Mouse (Mus musculus) thymus, postnatal 25 days (tissue): ENCODE results near the gene Mgmt.
A peak's percentile ranks its signal among the peaks of the same experiment; 100 is the strongest.

Source experiments
- DNase-seq: peaks from one replicate; pipeline ENCODE4 v3.0.0; 2022

Gene Mgmt

DNA sequence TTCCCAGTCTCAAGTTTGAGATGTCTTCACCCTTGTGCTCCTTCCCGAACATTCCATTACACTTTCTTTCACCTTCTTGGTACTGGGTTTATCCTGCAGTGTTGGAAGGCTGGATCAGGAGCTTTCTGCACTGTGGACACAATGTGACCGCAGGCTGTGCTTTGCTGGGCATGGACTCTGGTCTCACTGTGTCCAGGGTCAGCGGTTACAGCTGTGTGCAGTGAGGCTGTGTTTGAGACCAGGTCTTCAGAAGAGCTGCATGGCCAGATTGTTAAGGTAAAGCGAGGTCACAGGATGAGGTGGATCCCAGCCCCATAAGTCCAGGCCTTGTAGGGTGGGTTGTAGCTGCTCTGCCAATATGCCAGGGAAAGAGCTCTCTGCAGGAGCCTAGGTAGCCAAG lies 18.5 kb downstream of the Mgmt start:
- DNase-seq = no peak

DNA sequence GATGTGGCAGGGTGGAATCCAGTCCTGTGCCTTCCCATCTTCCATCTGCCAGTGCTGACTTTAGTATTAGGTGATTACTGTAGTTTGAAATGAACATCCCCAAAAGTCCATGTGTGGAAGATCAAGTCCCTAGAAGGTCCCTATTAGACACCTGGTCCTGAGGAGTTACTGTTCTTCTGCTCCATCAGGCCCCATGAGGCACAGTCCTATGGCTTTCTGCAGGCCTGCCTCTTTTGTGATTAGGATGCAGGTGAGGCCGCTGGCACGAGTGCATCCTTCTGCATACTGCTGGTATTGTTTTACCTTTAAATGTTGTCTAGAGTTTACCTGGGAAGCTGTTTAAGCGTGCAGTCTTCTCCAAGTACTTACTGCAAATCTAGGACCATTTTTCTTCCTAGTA lies 21.6 kb downstream of the Mgmt start:
- no peak for DNase-seq

- DNase-seq = no peak
These were observed 26.8 kb downstream of the Mgmt start for GRCm38 (mm10) chr7:136920976-136921755.

GRCm38 (mm10) chr7:136922230-136922629 lies 27.8 kb downstream of the Mgmt start:
- DNase-seq = no peak

DNA sequence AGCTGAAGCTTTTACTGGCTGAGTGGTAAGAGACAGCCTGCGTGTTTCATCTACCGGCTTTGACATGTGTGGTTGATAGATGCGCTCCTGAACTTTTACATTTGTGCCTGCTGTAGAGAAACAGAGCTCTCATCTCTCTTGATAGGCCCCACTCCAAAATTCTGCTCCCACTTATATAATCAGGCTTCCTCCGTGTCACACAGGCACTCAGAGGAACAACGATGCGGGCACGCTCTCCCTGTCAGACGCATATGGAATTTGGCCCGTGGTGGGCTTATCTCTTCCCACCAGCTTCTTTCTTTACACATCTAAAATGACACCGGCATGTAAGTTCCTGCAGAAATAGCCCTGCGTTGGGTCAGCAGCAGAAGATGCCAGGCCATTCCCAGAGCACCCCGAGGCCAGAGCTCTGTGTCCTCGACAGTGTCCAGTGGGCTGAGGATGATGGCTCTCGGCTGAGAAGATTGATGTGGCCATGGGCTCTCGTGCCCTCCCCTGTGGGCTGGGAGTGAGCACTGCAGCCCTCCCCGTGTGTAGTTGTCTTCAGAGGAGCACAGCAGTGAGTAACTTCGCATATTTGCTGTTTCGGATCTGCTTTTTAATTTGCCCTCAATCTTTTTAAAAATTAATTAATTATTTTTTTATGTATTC lies 30.3 kb downstream of the Mgmt start:
- no peak for DNase-seq

- DNase-seq = no peak
These were observed 31.8 kb downstream of the Mgmt start for GRCm38 (mm10) chr7:136926178-136926577.

DNA sequence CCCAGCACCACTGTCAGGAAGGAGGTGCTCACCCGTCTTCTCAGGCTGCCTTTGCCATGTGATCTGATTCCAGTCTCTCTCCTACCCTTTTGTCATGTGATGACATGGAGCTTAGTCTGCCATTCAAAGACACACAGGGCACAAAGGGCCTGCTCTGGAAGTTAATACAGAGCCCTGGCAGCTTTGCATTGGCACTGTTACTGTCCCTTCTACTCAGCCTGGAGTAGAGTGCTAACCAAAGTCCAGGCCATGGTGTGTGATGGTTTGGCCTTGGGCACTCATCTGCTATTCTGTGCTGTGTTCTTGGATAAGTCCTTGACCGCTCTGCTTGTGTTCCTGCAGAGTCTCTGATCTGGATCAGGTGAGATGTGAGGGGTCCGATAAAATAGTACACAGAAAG lies 36.0 kb downstream of the Mgmt start:
- DNase-seq = no peak

GRCm38 (mm10) chr7:136933367-136933766 lies 39.0 kb downstream of the Mgmt start:
- DNase-seq = no peak

- no peak for DNase-seq
These were observed 39.9 kb downstream of the Mgmt start for GRCm38 (mm10) chr7:136934336-136934735.

DNA sequence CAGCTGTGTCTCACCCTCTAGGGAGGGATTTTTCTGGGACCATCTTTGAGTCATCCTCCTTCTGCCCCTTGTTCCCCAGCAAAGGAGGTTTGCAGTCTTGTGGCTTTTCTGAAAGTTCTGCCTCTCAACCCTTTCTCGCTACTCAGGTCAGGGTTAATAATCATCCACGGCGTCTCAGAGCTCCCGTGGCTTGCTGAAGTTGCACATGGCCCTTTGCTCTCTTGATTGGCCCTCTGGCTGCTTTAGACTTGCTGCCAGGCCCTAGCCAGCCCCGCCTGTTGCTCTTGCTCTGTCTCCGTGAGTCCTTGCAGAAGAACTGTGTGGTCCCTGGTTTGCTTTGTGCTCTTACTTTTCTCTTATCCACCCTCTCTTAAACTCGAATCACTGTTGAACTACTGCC lies 40.4 kb downstream of the Mgmt start:
- DNase-seq = no peak

- no peak for DNase-seq
These were observed 44.0 kb downstream of the Mgmt start for GRCm38 (mm10) chr7:136938371-136938770.

DNA sequence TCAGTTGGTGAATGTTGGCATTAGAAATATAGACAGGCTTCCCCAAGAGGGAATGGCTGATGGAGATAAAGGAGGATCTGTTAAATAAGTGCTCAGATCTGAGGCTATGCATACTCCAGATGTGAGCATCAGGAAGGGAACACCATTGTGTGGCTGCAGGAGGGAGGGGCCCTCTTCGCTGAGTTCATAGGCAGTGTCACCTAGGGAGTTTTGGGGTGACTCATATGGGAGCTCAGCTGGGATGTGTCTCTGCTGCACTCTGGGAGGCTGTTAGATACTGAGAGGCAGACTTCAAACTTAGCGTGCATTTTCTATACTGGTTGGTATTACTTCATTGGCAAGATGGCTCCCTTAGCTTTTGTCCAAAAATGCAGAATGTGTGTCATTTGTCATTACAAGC lies 48.0 kb downstream of the Mgmt start:
- DNase-seq = no peak

GRCm38 (mm10) chr7:136943886-136944285 lies 49.5 kb downstream of the Mgmt start:
- DNase-seq = no peak

GRCm38 (mm10) chr7:136945697-136946096 lies 51.3 kb downstream of the Mgmt start:
- DNase-seq = no peak

- DNase-seq = no peak
These were observed 51.7 kb downstream of the Mgmt start for GRCm38 (mm10) chr7:136946131-136946530.

- no peak for DNase-seq
These were observed 53.9 kb downstream of the Mgmt start for GRCm38 (mm10) chr7:136948275-136948810.

GRCm38 (mm10) chr7:136952608-136953007 lies 58.2 kb downstream of the Mgmt start:
- DNase-seq = no peak

GRCm38 (mm10) chr7:136953251-136953650 lies 58.8 kb downstream of the Mgmt start:
- DNase-seq = peak; percentile 25

DNA sequence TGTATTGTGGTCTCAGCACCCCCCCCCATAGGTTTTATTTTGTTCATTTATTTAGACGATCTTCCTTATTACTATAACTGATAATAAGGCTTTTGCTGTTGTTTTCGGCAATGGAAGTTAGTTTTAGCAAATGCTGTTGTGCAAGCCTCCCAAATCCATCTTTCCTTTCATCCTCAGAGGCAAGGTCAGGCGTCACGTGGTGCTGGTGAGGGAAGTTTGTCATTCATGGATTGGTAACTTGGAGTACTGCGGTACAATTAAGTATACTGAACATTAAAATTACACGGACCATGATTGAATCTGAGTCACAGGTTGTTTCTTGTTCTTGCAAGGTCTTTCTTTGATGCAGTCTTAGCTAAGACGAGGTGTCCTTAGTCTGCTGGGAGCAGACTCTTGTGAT lies 77.9 kb downstream of the Mgmt start:
- DNase-seq = no peak

- no peak for DNase-seq
These were observed 80.6 kb downstream of the Mgmt start for GRCm38 (mm10) chr7:136975001-136975400.

DNA sequence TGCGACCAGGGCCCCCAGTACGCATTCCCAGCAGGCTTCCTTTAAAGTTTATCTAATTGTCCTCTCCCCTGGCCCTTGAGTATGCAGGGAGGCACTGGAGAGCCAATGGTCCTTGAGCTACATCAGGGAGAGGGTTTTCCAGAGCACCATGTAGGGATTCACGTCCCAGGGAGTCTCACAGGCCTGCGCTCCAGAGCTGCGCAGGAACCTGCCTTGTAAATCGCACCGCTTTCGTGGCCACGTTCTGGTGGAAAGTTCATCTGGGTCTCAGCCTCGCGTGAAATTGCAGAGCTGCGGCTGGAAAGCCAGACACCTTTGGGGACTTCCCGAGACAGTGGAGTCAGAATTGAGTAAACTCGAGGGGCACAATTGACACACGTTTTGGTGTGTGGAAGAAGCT lies 103.0 kb downstream of the Mgmt start:
- DNase-seq = no peak

DNA sequence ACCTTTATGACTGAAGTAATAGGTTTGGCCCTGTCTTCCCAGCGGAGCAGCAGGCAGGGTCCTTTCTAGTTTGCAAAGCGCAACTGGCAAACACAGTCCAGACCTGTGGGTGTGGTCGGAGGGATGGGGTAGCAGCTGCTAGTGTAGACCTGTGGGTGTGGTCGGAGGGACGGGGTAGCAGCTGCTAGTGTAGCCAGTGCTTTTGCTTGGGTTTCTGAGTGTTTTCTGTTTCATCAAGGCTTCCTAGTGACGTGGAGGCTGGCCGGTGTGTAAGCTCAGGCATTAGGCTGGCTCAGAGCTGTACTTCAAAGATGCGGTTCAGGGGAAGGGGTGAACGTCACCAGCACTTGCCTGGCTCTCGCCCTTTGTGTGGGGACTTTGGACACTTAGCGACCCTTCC lies 106.3 kb downstream of the Mgmt start:
- DNase-seq = no peak

- DNase-seq = no peak
These were observed 106.8 kb downstream of the Mgmt start for GRCm38 (mm10) chr7:137001215-137001614.

DNA sequence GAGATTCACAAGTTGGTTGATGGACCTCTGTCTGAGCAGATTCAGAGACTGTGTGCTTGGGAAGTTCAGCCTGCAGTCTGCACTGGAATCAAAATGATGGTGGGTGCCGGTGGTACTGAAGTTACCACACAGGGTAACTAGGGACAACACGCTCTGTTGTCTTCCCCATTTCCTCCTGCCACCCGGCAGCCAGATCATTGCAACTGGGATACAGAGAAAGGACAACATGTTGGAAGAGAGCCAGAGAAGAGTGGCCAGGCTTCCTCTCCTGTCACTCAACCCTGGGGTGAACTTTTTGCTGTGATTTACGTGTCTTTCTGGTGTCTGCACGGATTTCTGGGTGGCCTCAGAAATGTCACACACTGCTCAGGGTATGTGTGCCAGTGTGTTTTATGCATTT lies 107.4 kb downstream of the Mgmt start:
- DNase-seq = no peak
